Mouse (Mus musculus): ENCODE measurements around the gene Satb2. TPM values are rescaled to one million over a fixed set of nuclear protein-coding genes. Genes with fewer than 3 reads are reported as not detected.

Gene Satb2
- polyA plus RNA-seq, 1 experiment: 0.26 TPM

DNA sequence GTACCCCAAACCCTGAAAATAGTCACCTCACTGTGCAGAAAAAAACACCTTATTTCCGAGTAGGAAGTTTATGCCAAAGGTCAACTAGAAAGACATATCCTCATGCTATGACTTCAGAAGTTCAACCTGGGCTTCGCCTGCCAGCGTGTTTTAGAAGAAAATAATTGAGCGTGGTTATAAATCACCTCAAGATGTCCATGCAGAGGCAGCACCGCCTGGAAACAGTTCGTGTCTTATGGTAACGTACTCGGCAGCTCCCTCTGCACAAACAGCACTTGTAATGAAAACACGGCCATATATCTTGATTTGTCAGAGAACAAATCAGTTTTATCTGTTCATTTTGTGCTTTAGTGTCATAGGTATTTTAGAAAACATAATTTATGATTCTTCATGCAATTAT lies 44.6 kb downstream of the Satb2 start:
- DNase-seq (ENCODE audit: low read depth): no peak

DNA sequence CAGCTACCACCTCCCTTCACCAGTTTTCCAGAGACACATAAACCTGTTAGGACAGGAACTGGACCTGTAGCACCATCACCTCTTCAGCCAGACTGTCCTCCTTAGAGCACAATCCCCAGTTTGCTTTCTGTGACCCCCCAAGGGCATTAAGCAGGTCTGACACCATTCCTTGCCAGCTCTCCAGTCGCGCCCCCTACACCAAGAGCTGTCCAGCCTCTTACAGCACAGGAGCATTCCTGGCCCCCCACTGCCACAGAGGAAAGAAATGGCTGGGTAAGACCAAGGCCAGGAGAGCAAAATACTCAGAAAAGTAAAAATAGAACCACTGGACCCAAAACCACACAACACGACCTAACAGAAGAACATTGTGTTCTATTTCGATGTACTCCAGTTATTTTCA lies 48.4 kb downstream of the Satb2 start:
- DNase-seq (ENCODE audit: low read depth): no peak

DNA sequence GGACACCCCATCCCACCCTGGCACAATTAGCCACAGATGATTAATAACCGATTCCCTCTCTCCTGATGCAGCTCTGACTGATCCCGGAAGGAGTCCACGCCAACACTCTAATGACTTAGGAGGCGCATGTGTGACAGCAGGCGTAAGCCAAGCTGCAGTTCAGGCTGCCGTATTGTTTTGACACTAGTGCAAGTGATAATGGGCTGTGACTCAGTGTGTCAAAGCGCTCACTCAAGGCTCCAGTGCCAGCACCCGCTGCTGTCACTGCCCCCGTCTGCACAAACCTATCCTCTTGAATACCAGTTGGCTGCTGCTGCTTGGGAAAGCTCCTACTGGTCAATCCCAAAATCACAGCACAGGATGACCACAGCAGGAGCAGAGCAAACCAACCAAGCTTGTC lies 49.7 kb downstream of the Satb2 start:
- DNase-seq (ENCODE audit: low read depth): no peak

DNA sequence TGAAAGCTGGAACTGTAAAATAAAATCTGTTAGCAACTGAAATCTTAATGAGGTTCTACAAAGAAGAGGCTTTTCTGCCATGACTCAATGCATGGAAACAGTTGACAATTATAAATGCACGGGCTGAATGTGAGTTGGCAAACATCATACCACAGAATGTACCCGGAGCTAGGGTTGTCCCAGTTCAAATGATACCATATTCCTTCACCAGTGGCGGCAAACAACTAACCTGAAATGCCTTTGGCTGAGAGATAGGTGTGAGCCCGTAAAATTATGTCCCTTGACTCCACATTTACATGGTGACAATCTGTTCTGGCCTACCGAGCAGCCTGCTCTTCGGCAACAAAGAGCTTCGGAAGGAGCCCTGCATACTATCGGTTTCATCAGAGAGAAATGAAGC lies 58.0 kb downstream of the Satb2 start:
- no peak for DNase-seq (ENCODE audit: low read depth)

DNA sequence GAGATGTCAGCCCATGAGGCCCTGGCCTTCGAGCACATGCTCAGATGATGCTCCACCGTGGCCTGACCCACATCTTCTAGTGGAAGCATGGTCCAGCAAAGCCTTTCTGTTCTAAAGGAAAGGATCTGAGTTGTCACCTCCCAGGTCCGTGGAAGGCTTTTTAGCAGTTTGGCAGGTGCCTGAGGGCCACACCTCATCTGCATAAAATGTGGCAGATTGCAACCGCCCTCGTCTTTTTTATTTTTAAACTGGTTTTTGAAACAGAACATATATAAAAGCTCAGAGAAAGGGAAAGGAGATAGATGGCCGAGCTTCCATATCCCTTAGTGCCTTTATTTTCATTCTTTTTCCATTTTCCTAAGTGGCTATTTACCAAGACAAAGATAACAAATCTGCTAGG lies 64.2 kb downstream of the Satb2 start:
- DNase-seq (ENCODE audit: low read depth): no peak

DNA sequence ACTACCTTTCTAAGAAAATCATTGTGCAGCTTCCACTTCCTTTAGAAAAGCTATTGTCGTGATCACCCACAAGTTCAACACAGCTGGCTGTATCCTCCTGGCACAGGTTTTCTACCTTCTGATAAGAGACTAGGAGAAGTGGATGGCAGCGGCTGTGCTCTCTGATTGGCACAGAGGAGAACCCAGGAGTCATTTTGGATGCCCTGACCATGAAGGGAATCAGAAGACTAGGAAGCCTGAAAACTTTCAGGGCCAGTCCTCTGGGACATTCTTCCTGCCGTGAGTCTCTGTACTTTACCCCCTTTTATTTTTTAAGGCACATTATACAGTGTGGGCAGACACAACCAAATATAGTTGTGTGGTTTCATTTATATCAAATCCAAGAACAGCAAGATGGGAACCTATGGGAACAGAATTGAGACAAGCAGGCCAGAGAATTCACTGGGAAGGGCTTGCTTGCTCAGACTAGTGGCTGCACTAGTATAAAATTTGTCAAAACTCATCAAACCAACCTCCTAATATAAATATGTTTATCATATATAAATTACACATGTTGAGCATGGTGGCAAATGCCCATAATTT lies 77.7 kb downstream of the Satb2 start:
- DNase-seq (ENCODE audit: low read depth): no peak

DNA sequence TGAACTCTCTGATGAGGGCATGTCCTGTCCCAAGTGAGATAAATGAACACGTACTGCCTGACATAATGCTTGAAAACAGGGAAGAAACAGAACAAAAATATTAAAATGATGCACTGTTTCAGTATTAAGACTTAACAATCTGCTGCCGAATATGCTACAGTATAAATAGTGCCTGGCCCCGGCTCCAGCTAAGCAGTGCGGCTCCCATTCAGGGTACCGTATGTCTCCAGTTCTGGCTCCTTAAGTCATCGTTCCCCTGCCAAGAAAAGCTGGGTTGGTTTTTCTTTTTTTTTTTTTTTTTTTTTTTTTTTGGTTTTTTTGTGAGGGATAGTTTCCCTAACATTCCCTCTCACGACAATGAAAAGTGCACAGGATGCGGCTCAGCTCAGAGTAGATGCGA lies 78.3 kb downstream of the Satb2 start:
- DNase-seq (ENCODE audit: low read depth): no peak

DNA sequence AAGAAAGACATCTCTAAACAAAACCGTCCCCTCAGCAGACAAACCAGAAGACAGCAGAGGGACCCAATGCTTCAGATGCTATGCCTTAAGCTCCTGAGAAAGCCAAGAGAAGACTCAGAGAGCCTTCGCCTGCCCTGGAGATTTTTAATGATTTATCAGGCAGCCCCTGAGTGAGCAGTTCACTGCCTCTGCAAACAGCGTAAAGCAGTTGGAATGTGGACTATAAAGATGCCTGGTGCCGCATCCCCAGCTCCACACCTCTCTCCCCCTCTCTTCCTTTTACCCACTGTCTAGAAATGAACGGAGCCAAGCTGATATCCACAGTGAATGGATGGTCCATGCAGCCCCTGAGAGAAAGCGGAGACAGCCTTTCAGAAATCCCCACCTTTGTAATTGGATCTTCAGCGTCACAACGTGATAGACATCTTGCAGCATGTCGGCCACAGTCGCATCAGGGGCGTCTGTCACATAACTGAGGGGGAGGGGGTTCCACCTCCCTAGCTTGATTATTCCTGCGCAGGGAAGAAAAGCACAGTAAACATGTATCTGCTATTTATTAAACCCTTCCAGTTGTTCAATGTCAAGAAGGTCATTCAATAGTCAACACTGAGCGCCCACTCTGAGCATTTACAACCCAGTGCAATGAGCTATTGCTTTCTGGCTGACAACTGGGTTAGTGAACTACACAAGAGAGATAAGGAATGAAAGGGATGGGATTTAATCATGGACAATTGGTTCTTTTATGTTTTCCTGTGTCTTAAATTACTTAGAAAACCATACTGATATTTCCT lies 79.6 kb downstream of the Satb2 start:
- DNase-seq (ENCODE audit: low read depth): no peak

DNA sequence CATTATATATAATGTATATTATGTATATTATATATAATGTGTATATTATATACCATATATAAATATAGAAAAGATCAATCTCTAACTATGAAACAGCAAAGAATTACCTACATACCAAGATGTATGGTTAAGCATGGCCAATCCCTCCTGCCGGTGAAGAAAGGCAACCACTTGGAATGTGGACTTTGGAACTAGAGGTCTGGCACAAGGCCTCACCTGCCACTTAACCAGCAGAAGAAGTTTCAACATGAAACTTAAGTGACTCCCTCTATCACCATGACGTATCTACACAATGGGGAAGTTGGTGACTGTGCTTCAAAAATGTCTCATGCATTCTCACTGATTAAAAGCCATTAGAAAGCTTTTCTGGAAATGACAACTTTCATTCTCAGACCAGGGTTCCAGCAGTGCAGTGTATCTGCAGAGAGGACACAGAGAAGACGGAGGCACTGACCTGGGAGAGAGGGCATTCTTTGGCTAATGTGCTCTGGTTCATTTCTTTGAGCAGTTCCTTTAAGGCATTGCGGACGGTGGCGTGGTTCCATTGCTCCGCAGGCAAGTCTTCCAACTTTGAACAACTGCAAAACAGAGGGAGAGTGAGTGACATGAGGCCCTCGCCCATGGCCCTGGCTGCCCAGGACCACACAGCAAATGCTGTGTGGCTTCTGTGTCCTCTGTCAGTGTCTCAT lies 80.8 kb downstream of the Satb2 start:
- DNase-seq (ENCODE audit: low read depth): no peak

DNA sequence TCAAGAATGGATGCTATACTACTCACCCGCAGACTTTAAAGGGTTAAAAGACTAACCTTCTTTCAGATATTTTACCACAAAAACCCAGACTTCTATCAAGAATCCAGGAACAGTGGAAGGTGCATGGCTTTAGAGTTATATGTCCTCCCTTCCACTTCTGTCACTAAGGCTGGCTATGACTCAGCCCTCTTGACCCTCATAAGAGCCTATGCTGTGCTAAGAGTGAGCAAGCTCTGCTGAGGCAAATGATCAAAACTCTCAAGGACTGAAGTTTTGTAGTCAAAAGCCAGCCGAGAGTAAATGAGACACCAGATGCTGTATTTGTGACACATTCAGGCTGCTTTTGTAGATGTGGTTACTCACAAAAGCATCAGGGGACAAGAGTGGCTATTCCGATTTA lies 81.8 kb downstream of the Satb2 start:
- no peak for DNase-seq (ENCODE audit: low read depth)

DNA sequence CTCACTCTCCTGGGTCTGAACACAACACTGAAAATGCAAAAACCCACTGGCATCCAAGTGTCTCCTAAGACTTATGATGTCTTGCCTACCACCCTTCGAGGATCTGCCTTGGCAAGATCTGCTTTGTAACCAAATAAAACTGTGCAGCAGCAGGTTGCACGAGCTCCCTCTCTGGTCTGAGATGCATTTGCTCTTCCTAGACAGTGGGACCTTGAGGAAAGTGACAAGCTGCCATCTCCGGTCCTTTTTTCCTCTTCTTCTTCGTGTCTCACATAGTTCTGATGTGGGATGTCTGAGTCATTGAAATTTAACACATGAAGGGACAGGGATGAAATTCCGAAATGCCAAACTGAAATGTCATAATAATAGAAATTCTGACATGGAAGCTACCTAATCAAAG lies 85.7 kb downstream of the Satb2 start:
- no peak for DNase-seq (ENCODE audit: low read depth)

DNA sequence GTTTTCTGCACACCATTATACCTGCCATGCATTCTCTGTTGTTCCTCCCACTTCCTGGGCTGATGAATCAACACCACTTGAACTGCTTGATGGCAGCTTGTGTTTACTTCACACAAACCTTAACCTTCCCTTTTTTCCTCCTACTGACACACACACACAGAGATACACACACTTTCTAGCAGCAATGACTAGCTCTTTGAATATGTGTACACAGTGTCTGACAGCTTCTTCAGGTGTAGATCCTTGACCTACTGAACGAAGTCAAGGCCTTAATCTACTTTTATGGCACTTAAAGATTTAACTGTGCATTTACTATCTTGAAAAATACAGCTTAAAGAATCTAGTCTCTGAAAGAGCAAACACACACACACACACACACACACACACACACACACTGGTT lies 89.5 kb downstream of the Satb2 start:
- DNase-seq (ENCODE audit: low read depth): no peak

DNA sequence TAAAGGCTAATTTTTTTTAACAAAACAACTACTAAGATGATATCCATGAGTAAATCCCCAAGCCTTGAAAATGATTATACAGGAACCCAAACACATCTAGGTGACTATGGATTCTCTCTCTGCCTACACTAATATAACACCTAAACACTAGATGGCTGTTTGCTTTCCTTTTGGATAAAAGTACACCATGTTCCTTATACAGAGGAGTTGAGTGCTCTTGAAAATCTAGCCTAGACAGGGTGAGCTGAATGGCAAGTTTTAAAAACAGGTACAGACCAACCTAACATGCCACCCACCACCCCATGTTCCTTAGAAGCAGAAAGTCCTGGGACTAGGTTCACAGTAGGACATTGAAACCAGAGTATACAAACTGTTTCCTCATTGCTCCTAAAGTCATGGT lies 90.9 kb downstream of the Satb2 start:
- DNase-seq (ENCODE audit: low read depth): no peak

DNA sequence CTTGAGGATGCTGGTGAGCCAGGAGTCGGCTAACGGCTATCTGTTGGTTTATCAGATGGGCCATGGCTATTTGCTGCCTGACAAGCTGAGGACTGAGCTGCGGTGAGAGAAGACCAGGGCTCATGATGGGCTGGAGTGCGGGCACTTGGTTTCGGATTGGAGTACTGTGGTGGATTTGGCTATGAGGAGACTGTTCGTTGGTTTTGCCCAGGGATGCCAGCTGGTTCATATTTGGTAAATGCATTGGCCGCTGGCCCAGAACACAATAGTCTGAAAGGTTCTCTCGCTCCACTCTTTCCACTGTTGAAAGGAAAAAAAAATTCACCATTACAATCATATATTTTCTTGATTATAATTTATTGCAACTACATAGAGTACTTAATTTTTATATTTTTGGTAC lies 107.0 kb downstream of the Satb2 start:
- DNase-seq (ENCODE audit: low read depth): no peak

DNA sequence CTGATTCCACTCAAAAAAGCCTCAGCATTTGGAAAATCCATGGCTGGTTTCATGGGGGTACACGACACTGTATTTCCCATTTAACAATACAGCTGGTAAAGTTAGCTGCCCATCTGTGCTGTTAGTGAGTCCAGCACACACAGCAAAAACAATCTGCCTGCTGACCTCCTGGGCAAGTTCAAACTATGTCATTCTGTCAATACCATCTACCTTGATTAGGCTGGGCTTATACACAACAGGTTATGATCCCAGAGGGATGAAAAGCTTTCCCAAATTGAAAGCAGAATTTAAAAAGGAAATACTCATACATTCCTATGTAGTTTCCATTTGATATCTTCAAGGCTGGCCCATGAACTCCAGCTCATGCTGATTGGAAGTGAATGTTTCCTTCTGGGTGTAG lies 113.2 kb downstream of the Satb2 start:
- no peak for DNase-seq (ENCODE audit: low read depth)

DNA sequence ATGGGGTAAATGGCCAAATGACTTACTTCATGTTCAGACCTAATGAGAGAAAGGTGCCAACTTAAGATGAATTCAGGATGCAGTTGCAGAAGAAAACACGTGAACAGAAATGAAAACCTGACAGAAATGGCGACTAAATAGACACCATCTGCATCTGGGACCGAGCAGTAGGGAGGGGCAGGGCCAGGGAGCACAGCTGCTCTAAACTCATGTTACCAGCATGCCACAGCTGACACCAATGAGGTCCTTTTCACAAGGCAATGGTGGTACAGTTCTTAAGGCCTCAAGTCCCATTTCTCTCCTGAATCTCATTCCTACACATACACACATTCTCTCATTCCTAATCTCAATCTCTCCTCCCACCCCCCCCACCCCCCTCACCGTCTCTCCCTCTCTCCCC lies 115.7 kb downstream of the Satb2 start:
- no peak for DNase-seq (ENCODE audit: low read depth)

DNA sequence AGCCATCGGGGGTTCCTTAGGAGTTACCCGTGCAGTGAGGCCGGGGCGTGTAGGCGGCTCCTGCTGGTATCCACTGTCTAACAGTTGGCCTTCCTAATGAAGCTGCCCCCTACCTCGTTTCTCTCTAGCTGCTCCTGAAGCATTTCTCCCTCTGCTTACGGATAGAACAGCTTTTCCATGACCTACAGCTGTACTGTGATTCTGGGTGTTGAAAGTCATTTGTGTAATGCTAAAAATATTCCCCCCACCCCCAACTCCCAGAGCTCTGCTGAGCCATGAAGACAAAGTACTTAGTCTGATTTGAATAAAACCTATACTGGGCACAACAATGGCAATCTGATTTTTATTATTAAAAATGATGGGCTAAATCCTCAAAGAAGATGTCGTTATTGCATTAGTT lies 121.2 kb downstream of the Satb2 start:
- DNase-seq (ENCODE audit: low read depth): no peak

DNA sequence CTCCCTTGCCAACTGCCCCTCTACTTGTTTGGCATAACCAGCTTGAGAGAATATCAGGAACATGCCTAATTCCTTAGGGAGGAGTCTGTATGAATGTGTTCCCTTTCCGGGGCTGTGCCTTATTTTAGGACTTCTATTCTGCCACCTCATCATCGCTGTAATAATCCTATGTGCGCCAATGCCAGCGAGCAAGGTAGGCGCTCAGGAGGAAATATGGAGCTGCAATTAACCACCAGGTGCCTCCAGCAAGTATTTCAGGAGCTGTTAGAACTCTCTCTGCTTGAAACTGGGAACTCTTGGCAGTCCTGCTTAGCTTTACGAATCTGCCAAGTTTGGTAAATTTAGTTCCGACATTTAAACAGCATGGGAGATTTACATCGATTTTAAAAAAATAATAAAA lies 128.0 kb downstream of the Satb2 start:
- no peak for DNase-seq (ENCODE audit: low read depth)

DNA sequence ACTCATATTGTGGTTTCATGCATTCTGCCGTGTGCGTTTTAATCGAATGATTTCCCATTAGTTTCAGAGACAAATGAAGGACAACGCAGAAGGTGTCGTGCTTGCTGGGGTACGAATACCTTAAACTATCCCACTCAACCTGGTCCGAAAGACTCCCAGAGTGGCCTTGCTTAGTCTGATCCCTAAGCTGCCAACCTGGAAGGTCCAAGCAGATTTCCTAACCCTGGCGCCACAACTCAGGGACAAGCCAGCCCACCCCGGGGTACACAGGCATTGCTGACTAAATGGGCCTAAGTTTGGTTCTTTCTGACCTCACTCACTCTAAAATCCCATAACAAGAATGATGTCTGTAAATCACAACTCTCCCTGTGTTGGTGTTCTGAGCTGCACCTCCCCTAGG lies 132.1 kb downstream of the Satb2 start:
- DNase-seq (ENCODE audit: low read depth): no peak

DNA sequence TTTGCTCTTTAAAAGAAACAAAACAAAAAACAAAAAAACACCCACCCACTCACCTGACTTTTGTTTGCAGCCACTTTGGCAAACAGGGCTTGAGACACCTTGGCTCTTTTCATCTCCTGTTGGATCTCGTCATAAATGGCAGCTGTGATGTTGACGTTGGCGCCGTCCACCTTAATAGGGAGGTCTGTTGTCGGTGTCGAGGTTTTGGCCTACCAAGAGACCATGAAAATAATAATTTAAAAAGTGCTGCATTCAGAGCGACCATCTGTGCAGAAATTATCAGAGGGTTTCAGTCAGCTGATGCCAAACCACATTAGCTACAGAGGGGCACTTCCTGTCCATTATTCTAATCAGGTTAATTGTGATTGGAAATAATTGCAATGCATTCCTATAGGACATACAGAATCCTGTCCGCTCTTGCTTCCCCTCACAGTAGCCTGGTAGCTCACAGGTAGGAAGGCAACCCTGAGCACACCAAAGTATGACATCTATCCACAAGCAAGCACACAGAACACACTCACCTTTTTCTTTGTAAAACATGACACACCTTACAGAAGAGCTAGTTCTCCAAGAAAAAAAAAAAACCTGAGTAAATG lies 132.8 kb downstream of the Satb2 start:
- DNase-seq (ENCODE audit: low read depth): no peak

DNA sequence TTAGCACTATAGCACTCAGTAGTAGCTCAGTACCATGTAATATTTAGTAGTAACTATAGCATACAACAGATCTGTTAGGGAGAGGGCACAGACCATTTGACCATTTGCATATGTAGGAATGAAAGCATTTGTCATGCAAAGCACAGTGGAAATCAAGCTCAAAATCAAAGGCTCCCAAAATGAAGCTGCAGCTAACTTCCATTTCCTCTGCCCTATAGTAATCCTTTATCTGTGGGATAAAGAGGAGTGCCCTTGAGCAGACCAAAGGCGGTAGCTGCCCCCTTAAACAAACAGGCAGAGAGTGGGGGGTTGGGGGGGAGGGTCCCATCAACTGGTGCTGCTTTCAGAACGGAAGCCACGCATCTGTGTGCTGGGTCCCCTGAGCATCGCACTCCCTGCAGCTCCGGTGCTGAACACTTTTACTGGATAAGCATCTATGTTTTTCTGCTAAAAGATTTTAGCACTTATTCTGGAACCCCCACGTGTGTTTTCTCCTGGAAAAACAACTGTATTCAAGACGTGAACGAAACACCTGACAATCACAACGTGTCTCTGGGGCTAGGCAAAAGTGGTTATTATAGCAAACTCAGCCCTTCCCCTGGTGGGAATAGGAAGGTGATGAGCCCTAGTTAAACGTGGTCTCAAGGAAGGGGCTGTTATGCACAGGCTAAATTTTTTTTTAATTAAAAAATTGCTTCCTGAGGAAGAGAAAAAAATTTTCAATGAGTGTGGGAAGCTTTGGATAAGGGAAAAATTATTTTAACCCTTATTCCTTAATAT lies 133.7 kb downstream of the Satb2 start:
- no peak for DNase-seq (ENCODE audit: low read depth)

DNA sequence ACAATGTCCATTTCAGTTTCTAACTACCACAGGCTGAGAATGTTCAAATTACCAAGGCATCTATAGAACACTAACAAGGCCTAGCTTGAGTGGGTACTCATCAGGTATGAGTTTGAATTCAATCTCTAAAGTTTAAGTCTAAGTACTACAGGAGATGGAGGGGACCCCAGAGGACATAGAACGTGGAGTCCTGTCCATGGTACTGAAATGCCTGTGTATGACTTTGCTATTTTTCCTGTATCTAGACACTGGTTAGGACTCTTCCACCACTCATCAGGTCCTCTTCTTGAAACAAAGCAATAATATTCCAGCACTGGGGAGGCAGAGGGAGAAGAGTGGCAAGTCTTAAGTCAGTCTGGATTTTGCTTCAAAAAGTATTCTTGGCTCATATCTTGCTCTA lies 139.5 kb downstream of the Satb2 start:
- DNase-seq (ENCODE audit: low read depth): no peak

All from gonadal fat pad, adult 2 months (tissue).